Mouse (Mus musculus): ENCODE data around the gene Odf3l2.

The Odf3l2 gene

GRCm38 (mm10) chr10:79628377-79628776 is 17.2 kb downstream of the Odf3l2 start:
- no peak for DNase-seq (ENCODE audit: low spot score)

- no peak for DNase-seq (ENCODE audit: low spot score)
Measured at GRCm38 (mm10) chr10:79626156-79626555, 19.4 kb downstream of the Odf3l2 start.

GRCm38 (mm10) chr10:79625398-79625797 is 20.1 kb downstream of the Odf3l2 start:
- no peak for DNase-seq (ENCODE audit: low spot score)

GRCm38 (mm10) chr10:79623950-79624349 is 21.6 kb downstream of the Odf3l2 start:
- DNase-seq (ENCODE audit: low spot score), result no peak

- DNase-seq (ENCODE audit: low spot score), result no peak
Measured at GRCm38 (mm10) chr10:79616376-79616775, 29.2 kb downstream of the Odf3l2 start.

GRCm38 (mm10) chr10:79615860-79616259 is 29.7 kb downstream of the Odf3l2 start:
- DNase-seq (ENCODE audit: low spot score), result no peak

GRCm38 (mm10) chr10:79614305-79614643 is 31.3 kb downstream of the Odf3l2 start:
- no peak for DNase-seq (ENCODE audit: low spot score)

- peak; percentile 41 for DNase-seq (ENCODE audit: low spot score)
Measured at GRCm38 (mm10) chr10:79613578-79614304, 31.8 kb downstream of the Odf3l2 start, which contains the start of gene C2cd4c. Gene C2cd4c, minus strand, starts transcription at chr10:79614025.

GRCm38 (mm10) chr10:79612192-79613135 is 33.1 kb downstream of the Odf3l2 start:
- DNase-seq (ENCODE audit: low spot score), result no peak

GRCm38 (mm10) chr10:79611296-79611695 is 34.2 kb downstream of the Odf3l2 start:
- no peak for DNase-seq (ENCODE audit: low spot score)

- DNase-seq (ENCODE audit: low spot score), result no peak
Measured at GRCm38 (mm10) chr10:79609276-79609675, 36.3 kb downstream of the Odf3l2 start.

- DNase-seq (ENCODE audit: low spot score), result no peak
Measured at GRCm38 (mm10) chr10:79607892-79608291, 37.6 kb downstream of the Odf3l2 start.

GRCm38 (mm10) chr10:79606537-79606936 is 39.0 kb downstream of the Odf3l2 start:
- no peak for DNase-seq (ENCODE audit: low spot score)

GRCm38 (mm10) chr10:79597936-79598230 is 47.7 kb downstream of the Odf3l2 start:
- DNase-seq (ENCODE audit: low spot score), result no peak

- DNase-seq (ENCODE audit: low spot score), result no peak
Measured at GRCm38 (mm10) chr10:79597051-79597935, 48.2 kb downstream of the Odf3l2 start.

- no peak for DNase-seq (ENCODE audit: low spot score)
Measured at GRCm38 (mm10) chr10:79595590-79595929, 50.0 kb downstream of the Odf3l2 start.

GRCm38 (mm10) chr10:79594872-79595589 is 50.5 kb downstream of the Odf3l2 start:
- peak; percentile 37 for DNase-seq (ENCODE audit: low spot score)

- no peak for DNase-seq (ENCODE audit: low spot score)
Measured at GRCm38 (mm10) chr10:79594111-79594510, 51.4 kb downstream of the Odf3l2 start.

GRCm38 (mm10) chr10:79590702-79591101 is 54.8 kb downstream of the Odf3l2 start:
- DNase-seq (ENCODE audit: low spot score), result no peak
